Mouse (Mus musculus) testis, adult 2 months (tissue): ENCODE results near the gene Spatc1l. TPM values are rescaled to one million over a fixed set of nuclear protein-coding genes. Genes with fewer than 3 reads are reported as not detected.
A peak's percentile ranks its signal among the peaks of the same experiment; 100 is the strongest.

Experiments used
- H3K27ac ChIP-seq: fragments of 200-500 bp; 2 replicates; pipeline ENCODE4 v1.5.1; 2012; ENCODE audit warnings: low read depth, low read length; ENCODE audit not compliant: control insufficient read depth, insufficient read depth
- H3K27me3 ChIP-seq: fragments of 200-500 bp; 2 replicates; pipeline ENCODE4 v1.6.1; 2012; ENCODE audit warnings: mild to moderate bottlenecking, low read length, moderate library complexity; ENCODE audit not compliant: control insufficient read depth, insufficient read depth
- H3K36me3 ChIP-seq: fragments of 200-500 bp; 2 replicates; pipeline ENCODE4 v1.6.1; 2012; ENCODE audit warnings: mild to moderate bottlenecking, low read length; ENCODE audit not compliant: control insufficient read depth, insufficient read depth
- H3K4me1 ChIP-seq: fragments of 200-500 bp; 2 replicates; pipeline ENCODE4 v1.6.1; 2012; ENCODE audit warnings: low read length; ENCODE audit not compliant: control insufficient read depth, insufficient read depth
- H3K4me3 ChIP-seq: fragments of 200-500 bp; 2 replicates; pipeline ENCODE4 v1.5.1; 2012; ENCODE audit warnings: low read depth, mild to moderate bottlenecking, low read length, moderate library complexity, mixed read lengths; ENCODE audit not compliant: control insufficient read depth
- CTCF ChIP-seq: fragments of 200-500 bp; IDR thresholded peaks from 2 replicates; pipeline ENCODE4 v1.5.1; 2012; ENCODE audit warnings: low read depth, mild to moderate bottlenecking, inconsistent platforms, low read length, moderate library complexity; ENCODE audit not compliant: control insufficient read depth, insufficient read depth, insufficient replicate concordance
- POLR2A ChIP-seq: fragments of 200-500 bp; IDR thresholded peaks from 2 replicates; pipeline ENCODE4 v1.6.1; 2012; ENCODE audit warnings: low read depth, mild to moderate bottlenecking, inconsistent platforms, low read length, moderate library complexity; ENCODE audit not compliant: control insufficient read depth
- polyA plus RNA-seq: library from polyadenylated mRNA; depleted of rRNA; stranded (reverse); fragments of >200 nt; gene quantifications from 2 replicates; pipeline ENCODE4 v1.2.3, GENCODE M21; 2012

The Spatc1l gene
- polyA plus RNA-seq, 1 experiment: 278 TPM

DNA sequence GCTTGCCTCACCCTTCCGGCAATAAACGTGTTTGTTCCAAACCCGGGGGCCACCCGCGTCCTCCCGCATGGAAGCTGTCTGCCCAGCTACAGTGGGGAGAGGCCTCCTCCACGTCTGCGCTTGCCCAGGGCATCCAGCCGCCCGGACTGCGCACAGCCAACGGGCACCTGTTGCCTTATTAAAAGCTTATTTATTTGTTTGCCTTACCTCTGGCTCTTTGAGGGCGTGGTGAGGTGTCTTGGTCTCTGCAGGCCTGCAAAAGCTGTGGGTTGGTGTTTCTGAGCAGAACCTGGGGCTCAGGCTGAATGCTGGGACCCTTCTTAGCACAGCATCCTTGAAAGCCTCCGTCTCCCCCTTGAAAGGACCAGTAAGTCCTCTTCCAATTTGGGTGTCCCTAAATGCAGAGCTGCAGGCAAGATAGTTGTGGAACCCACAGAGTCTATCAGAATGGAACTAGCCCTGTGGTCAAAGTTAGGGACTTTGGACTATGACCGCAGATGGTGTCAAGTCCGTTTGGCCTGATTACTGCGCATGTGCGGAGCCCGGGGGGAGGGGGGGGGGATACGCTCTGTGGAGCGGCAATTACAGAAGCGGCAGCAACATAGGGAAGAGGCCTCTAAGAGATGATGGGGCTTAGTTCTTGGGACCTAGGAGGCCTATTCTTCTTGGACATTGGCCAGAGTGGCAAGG lies 8.1 kb downstream of the Spatc1l start:
- Histone ChIP-seq H3K4me1 (peaks cover 13% of the 10 kb centered on the region), H3K27me3 (no peaks in the 10 kb centered on the region), H3K4me3 (peak overlapping the region; percentile 78), H3K36me3 (no peaks in the 10 kb centered on the region), H3K27ac (no peak overlapping the region)
- TF ChIP-seq CTCF (no peak), POLR2A (no peak)

GRCm38 (mm10) chr10:76571070-76571469 lies 9.0 kb downstream of the Spatc1l start:
- no peak overlapping the region for H3K27ac ChIP-seq
- TF ChIP-seq POLR2A: no peak
- no peak for TF ChIP-seq CTCF
- no peak overlapping the region for H3K4me3 ChIP-seq
- H3K36me3 ChIP-seq: no peaks in the 10 kb centered on the region
- peaks cover 13% of the 10 kb centered on the region for H3K4me1 ChIP-seq
- H3K27me3 ChIP-seq: no peaks in the 10 kb centered on the region

- no peaks in the 10 kb centered on the region for H3K36me3 ChIP-seq
- no peak for TF ChIP-seq CTCF
- TF ChIP-seq POLR2A: no peak
- no peak overlapping the region for H3K4me3 ChIP-seq
- H3K27me3 ChIP-seq: no peaks in the 10 kb centered on the region
- no peak overlapping the region for H3K27ac ChIP-seq
- H3K4me1 ChIP-seq: peaks cover 13% of the 10 kb centered on the region
Measured at GRCm38 (mm10) chr10:76572151-76572550, 10.1 kb downstream of the Spatc1l start.

DNA sequence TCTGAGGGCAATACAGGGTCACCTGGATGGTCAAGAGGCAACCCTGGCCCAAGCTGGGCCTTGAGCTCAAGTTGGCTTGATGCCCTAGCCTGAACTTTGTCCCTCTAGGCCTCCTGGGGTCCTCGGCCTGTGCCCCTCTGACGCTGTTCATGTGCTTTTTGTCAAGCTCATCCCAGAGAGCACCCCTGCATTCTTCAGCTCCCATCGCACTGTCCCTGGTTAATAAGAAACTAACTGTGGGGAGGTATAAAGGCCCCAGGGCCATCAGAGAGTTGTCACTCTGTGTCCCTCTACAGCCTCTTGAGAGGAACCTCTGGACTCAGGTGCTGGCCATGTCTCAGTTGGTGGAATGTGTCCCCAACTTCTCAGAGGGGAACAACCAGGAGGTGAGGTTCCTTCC lies 13.3 kb downstream of the Spatc1l start, which contains the start of gene Ftcd:
TSS of gene Ftcd (plus strand) at position 275 of the 400 bp plus-strand sequence.
- H3K27ac ChIP-seq: no peak within 1 kb of the TSS
- no peak within 1 kb of the TSS for H3K4me3 ChIP-seq
- H3K27me3 ChIP-seq: no peaks in the 10 kb centered on the region
- H3K4me1 ChIP-seq: peaks cover 3% of the 10 kb centered on the region
- no peaks in the 10 kb centered on the region for H3K36me3 ChIP-seq
- TF ChIP-seq CTCF: no peak
- no peak for TF ChIP-seq POLR2A

GRCm38 (mm10) chr10:76576920-76577319 lies 14.8 kb downstream of the Spatc1l start:
- Histone ChIP-seq H3K4me1 (no peaks in the 10 kb centered on the region), H3K36me3 (no peaks in the 10 kb centered on the region), H3K27ac (no peak overlapping the region), H3K27me3 (no peaks in the 10 kb centered on the region), H3K4me3 (no peak overlapping the region)
- TF ChIP-seq POLR2A (no peak), CTCF (no peak)

- peaks cover 5% of the 10 kb centered on the region; the same call in 1 of the 2 replicates for H3K4me1 ChIP-seq
- H3K27ac ChIP-seq: no peak overlapping the region
- H3K36me3 ChIP-seq: no peaks in the 10 kb centered on the region
- no peaks in the 10 kb centered on the region for H3K27me3 ChIP-seq
- H3K4me3 ChIP-seq: no peak overlapping the region
- TF ChIP-seq POLR2A (no peak), CTCF (no peak)
Measured at GRCm38 (mm10) chr10:76584138-76584537, 22.1 kb downstream of the Spatc1l start.

DNA sequence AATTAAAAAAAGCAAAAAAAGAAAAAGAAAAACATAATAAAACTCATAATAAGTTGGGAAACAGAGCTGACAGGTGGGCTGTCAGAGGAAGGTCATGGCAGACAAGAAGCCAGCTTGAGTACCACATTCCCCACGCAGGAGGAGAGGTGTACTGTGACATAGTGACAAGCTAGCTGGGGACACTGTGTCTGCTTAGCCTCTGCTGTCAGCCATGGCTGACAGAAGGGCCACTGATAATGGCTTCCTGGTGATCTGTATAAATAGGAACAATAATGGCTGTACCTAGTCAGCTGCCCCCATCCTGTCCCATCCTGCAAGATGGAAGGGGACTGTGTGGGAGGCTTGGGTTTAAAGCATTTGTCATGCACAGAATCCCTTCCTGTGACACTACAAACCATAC lies 24.1 kb downstream of the Spatc1l start:
- Histone ChIP-seq H3K36me3 (no peaks in the 10 kb centered on the region), H3K4me1 (peaks cover 5% of the 10 kb centered on the region; the same call in 1 of the 2 replicates), H3K27me3 (no peaks in the 10 kb centered on the region), H3K27ac (no peak overlapping the region), H3K4me3 (no peak overlapping the region)
- TF ChIP-seq CTCF (no peak), POLR2A (no peak)

GRCm38 (mm10) chr10:76590197-76590596 lies 28.1 kb downstream of the Spatc1l start:
- no peak overlapping the region for H3K27ac ChIP-seq
- no peaks in the 10 kb centered on the region for H3K36me3 ChIP-seq
- H3K27me3 ChIP-seq: no peaks in the 10 kb centered on the region
- no peak overlapping the region for H3K4me3 ChIP-seq
- TF ChIP-seq POLR2A: no peak
- TF ChIP-seq CTCF: no peak
- no peaks in the 10 kb centered on the region for H3K4me1 ChIP-seq
